ENCODE assay signal across 25 mouse cellular contexts in the genomic region with DNA sequence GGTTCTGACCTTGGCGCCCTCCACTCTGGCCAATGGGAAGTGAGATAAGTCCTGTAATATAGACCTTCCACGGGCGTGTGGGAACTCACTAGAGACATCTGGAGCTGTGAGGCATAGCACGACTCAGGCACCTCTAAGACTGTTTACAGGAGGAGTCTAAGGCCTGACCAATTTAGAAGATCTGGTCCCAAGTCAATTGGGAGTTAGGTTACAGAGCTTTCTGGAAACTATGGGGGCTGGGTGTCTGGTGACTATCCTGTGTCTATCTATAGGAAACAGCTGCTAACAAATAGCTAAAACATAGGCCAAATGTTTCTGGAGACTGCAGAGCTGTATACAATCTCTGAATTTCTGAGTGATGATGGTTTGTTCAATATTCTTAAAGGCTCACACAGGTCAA. TPM values are rescaled to one million over a fixed set of nuclear protein-coding genes. Genes with fewer than 3 reads are reported as not detected.
"Had no signal": no experiment of that assay in that cellular context is flagged by ENCODE, and none has a peak within 500 bp of the region (broad histone marks: within the 10 kb centered on the region; RNA-seq: fewer than 3 reads in every experiment).

No protein-coding gene starts in this region.

- H3K4me3 ChIP-seq: left cerebral cortex, adult 2 months; limb, embryonic 12.5 days; liver, embryonic 12.5 days; liver, embryonic 15.5 days; midbrain, embryonic 12.5 days; midbrain, embryonic 15.5 days; neural tube, embryonic 12.5 days; neural tube, embryonic 15.5 days; stomach, embryonic 15.5 days had no signal

- DNase-seq: kidney, adult 18-20 months; kidney, adult 9 months; kidney, postnatal 36 days; layer of hippocampus, postnatal 36 days; liver; lung, adult 18-20 months; right cerebral cortex, adult 18-20 months; right cerebral cortex, postnatal 25 days; spleen, adult 18-20 months; thymus, postnatal 25 days had no signal

- H3K27ac ChIP-seq: left cerebral cortex, adult 2 months; limb, embryonic 12.5 days; liver, embryonic 12.5 days; liver, embryonic 15.5 days; macrophage; midbrain, embryonic 12.5 days; midbrain, embryonic 15.5 days; neural tube, embryonic 12.5 days; neural tube, embryonic 15.5 days; stomach, embryonic 15.5 days had no signal

- H3K36me3 ChIP-seq: limb, embryonic 12.5 days; liver, embryonic 12.5 days; liver, embryonic 15.5 days; midbrain, embryonic 12.5 days; midbrain, embryonic 15.5 days; neural tube, embryonic 12.5 days; neural tube, embryonic 15.5 days; stomach, embryonic 15.5 days had no signal

- H3K4me2 ChIP-seq: limb, embryonic 12.5 days; liver, embryonic 12.5 days; liver, embryonic 15.5 days; midbrain, embryonic 12.5 days; midbrain, embryonic 15.5 days; neural tube, embryonic 12.5 days; neural tube, embryonic 15.5 days; stomach, embryonic 15.5 days had no signal

- H3K27me3 ChIP-seq: limb, embryonic 12.5 days; liver, embryonic 12.5 days; liver, embryonic 15.5 days; midbrain, embryonic 12.5 days; midbrain, embryonic 15.5 days; neural tube, embryonic 12.5 days; neural tube, embryonic 15.5 days; stomach, embryonic 15.5 days had no signal

- ATAC-seq: liver, embryonic 12.5 days; midbrain, embryonic 15.5 days had no signal

- H3K9ac ChIP-seq: limb, embryonic 12.5 days; liver, embryonic 12.5 days; liver, embryonic 15.5 days; midbrain, embryonic 12.5 days; midbrain, embryonic 15.5 days; neural tube, embryonic 12.5 days; neural tube, embryonic 15.5 days; stomach, embryonic 15.5 days had no signal

- H3K9me3 ChIP-seq: limb, embryonic 12.5 days; liver, embryonic 15.5 days; midbrain, embryonic 15.5 days; neural tube, embryonic 15.5 days; stomach, embryonic 15.5 days had no signal

- H3K4me1 ChIP-seq: liver, embryonic 12.5 days; liver, embryonic 15.5 days; neural tube, embryonic 12.5 days; neural tube, embryonic 15.5 days had no signal

RNA-seq across cellular contexts. Expression of gene Foxi1, which starts 41.5 kb away (rescaled TPM):
- total RNA-seq: layer of hippocampus, adult 8-10 months; layer of hippocampus, postnatal 10 days; layer of hippocampus, postnatal 36 days; left cerebral cortex, postnatal 10 days; megakaryocyte, adult 5-6 weeks had no signal
- polyA plus RNA-seq: intestine, embryonic 14.5 days; limb, embryonic 12.5 days; liver, embryonic 12.5 days; liver, embryonic 15.5 days; macrophage; midbrain, embryonic 12.5 days; midbrain, embryonic 15.5 days; neural tube, embryonic 12.5 days; neural tube, embryonic 15.5 days; stomach, embryonic 15.5 days had no signal
